Mouse (Mus musculus) C2C12 (cell line): ENCODE measurements around the gene Zdhhc22.

Experiments used
- CTCF ChIP-seq: IDR thresholded peaks from one replicate; pipeline ENCODE4 v1.5.1; 2011; ENCODE audit not compliant: control insufficient read depth, insufficient read depth, insufficient read length
- FOSL1 ChIP-seq: IDR thresholded peaks from one replicate; pipeline ENCODE4 v1.8.0; 2011; ENCODE audit warnings: mild to moderate bottlenecking, low read length; ENCODE audit not compliant: poor library complexity, insufficient read depth, severe bottlenecking
- USF1 ChIP-seq: IDR thresholded peaks from one replicate; pipeline ENCODE4 v1.6.1; 2011; ENCODE audit warnings: low read depth, mild to moderate bottlenecking, control low read depth, moderate library complexity

DNA sequence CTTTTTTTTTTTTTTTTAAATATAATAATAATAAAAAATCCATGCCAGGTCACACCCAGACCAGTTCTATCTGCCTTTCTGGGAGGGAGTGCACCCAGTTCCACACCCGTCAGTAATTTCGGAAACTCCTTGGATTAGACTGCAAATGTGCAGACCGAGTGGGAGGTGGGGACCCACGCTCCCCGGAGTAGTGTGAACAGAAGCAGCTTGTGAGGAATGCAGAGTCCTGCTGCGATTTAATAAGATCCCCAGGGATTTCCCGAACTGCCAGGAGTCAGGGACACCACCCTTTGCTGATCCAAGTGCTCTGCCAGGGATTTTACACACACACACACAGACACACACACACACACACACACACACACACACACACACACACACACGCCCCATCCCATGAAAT is 16.5 kb downstream of the Zdhhc22 start:
- TF ChIP-seq CTCF (no peak), USF1 (no peak), FOSL1 (no peak)
